Mouse (Mus musculus) brain, embryonic 14.5 days (tissue): Measurements from ENCODE around the gene Fbxw10.

Experiments used
- CTCF ChIP-seq: fragments of 200-500 bp; IDR thresholded peaks from 2 replicates; pipeline ENCODE4 v1.5.1; 2012; ENCODE audit warnings: inconsistent platforms, mild to moderate bottlenecking, moderate library complexity, borderline replicate concordance; ENCODE audit not compliant: insufficient read depth, insufficient read length; ENCODE audit errors: extremely low read depth
- POLR2A ChIP-seq: fragments of 200-500 bp; IDR thresholded peaks from 2 replicates; pipeline ENCODE4 v1.6.1; 2012; ENCODE audit warnings: mild to moderate bottlenecking, inconsistent platforms, borderline replicate concordance; ENCODE audit not compliant: poor library complexity, insufficient read depth, insufficient read length, severe bottlenecking; ENCODE audit errors: extremely low read depth

DNA sequence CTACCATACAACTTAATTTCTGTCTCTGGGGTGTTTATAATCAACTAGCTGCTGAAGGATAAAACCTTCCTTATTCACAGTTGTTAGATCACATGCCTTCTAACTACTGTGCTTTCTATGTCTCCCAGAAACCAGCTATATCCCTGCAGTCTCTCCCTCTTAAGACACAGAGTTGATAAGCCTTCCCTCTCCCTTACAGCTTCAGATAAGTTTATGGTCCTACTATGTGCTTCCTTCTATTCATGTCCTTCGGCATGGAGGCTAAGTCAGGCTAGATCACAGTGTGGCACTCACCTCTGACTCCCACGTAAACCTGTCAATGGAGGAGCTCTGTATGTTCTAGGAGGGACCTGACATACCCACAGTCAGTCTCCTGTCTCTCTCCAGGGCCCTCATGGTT lies 16.5 kb upstream of the Fbxw10 start:
- no peak for TF ChIP-seq POLR2A
- no peak for TF ChIP-seq CTCF
